Mouse (Mus musculus) neural tube, embryonic 15.5 days (tissue): Measurements from ENCODE around the gene Gm7982. TPM values are rescaled to one million over a fixed set of nuclear protein-coding genes. Genes with fewer than 3 reads are reported as not detected.
"Not testable (repeated sequence)": the region's sequence is repeated elsewhere in the genome, so short reads cannot be mapped to it uniquely, and the experiment has no call there.

Experiments used
- ATAC-seq: fragments of 200-750 bp; cut with Nextera tagmentation; 2 replicates; pipeline ENCODE4 v1.8.0; 2017; ENCODE audit warnings: mild to moderate bottlenecking, moderate TSS enrichment, moderate library complexity; ENCODE audit not compliant: low FRiP score
- H3K27ac ChIP-seq: fragments of 300-500 bp; sonication (generic); replicated peaks from 2 replicates; pipeline ENCODE4 v1.5.1; 2015; ENCODE audit warnings: mild to moderate bottlenecking, inconsistent platforms
- H3K27me3 ChIP-seq: fragments of 300-500 bp; sonication (generic); replicated peaks from 2 replicates; pipeline ENCODE4 v1.6.1; 2015; ENCODE audit warnings: inconsistent platforms
- H3K36me3 ChIP-seq: fragments of 300-500 bp; sonication (generic); 2 replicates; pipeline ENCODE4 v1.6.1; 2015; ENCODE audit warnings: inconsistent platforms
- H3K4me1 ChIP-seq: fragments of 300-500 bp; sonication (generic); 2 replicates; pipeline ENCODE4 v1.6.1; 2015; ENCODE audit warnings: inconsistent platforms
- H3K4me2 ChIP-seq: fragments of 300-500 bp; sonication (generic); 2 replicates; pipeline ENCODE4 v1.6.1; 2015; ENCODE audit warnings: inconsistent platforms, mild to moderate bottlenecking, moderate library complexity
- H3K4me3 ChIP-seq: fragments of 300-500 bp; sonication (generic); replicated peaks from 2 replicates; pipeline ENCODE4 v1.5.1; 2015; ENCODE audit warnings: mild to moderate bottlenecking, inconsistent platforms
- H3K9ac ChIP-seq: fragments of 300-500 bp; sonication (generic); replicated peaks from 2 replicates; pipeline ENCODE4 v1.6.1; 2015; ENCODE audit warnings: mild to moderate bottlenecking, inconsistent platforms
- H3K9me3 ChIP-seq: fragments of 300-500 bp; sonication (generic); replicated peaks from 2 replicates; pipeline ENCODE4 v1.6.1; 2016; ENCODE audit warnings: inconsistent platforms
- WGBS: fragments of 180-500 bp; shearing (Covaris S2); methylation state at CpG from one replicate; pipeline ENCODE4 v1.1.7; 2015; ENCODE audit warnings: mixed read lengths; 5-methylcytosine and 5-hydroxymethylcytosine counted together
- polyA plus RNA-seq: library from polyadenylated mRNA; unstranded; fragments of >200 nt; fragmentation: Nextera tagmentation; extraction: Ambion mirVana; gene quantifications from 2 replicates; pipeline ENCODE4 v1.2.1, GENCODE M21; 2015

Gene Gm7982
- polyA plus RNA-seq = not detected in 2 replicates

DNA sequence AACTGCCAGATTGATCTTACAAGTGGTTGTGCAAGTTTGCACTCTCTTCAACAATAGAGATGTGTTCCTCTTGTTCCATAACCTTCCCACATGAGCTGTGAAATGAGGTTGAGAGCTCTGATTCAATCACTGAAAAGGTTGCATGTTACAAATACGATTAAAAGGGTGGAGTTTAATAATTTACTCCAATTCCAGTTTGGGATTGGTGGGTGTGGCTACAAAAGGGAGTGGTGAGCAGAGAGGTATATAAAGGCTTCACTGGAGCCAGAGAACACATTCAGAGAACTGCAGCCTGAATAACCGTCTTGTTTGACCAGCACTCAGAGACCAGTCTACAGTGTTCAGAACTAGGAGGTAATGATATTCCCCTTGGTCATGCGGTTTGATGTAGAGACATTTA, at the start of gene Gm7982:
Gene Gm7982 (plus strand): TSS at position 301 of the 400 bp plus-strand sequence.
- not testable (repeated sequence) for H3K9me3 ChIP-seq, H3K27ac ChIP-seq, H3K36me3 ChIP-seq, ATAC-seq, H3K4me3 ChIP-seq, H3K4me1 ChIP-seq, H3K4me2 ChIP-seq, H3K27me3 ChIP-seq, H3K9ac ChIP-seq
- WGBS = no CpG with 5 or more reads among the region's 3 CpGs

DNA sequence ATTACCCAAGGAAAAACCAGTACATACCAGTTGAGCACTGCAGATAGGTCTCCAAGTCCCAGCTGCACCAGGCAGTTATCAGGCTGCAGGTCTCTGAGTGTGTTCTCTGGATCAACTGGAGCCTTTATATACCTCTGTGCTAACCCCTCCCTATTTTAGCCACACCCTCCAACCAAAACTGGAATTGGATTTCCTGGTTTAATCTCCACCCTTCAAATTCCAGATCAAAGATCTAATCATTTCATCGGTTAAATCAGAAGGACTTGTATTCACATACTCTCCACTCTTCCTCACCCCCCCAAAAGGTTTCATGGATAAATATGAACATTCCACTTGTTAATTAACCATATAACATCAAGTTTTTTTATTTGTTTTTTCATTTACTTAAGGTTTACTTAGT, 5.7 kb upstream of the Gm7982 start, which contains the start of gene Gm7978:
Gene Gm7978 (minus strand): TSS at position 101 of the 400 bp plus-strand sequence.
- not testable (repeated sequence) for H3K9ac ChIP-seq, H3K36me3 ChIP-seq, H3K27ac ChIP-seq, H3K9me3 ChIP-seq, H3K4me3 ChIP-seq, H3K27me3 ChIP-seq, H3K4me2 ChIP-seq, ATAC-seq, H3K4me1 ChIP-seq
- WGBS = no CpG with 5 or more reads among the region's 1 CpGs

DNA sequence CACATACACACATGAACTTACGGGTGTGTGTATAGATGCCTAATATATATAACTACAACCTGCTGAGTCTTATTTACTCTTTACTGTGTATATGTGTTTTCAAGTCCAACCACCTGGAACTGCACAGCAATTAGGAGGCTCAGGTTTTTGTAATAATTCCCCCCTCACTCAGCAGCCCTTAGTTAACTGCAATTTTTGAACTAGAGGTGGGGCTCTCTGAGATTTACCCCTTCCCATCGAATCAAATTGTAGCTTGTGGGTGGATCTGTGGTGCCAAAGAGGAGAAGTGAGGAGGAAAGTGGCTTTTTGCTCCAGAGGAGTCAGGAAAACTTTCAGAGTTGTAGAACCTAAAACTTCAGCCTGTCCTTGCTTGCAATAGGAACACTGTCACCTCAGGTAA, 33.9 kb downstream of the Gm7982 start, which contains the start of gene E330014E10Rik:
Gene E330014E10Rik (plus strand): TSS at position 301 of the 400 bp plus-strand sequence.
- H3K4me1 ChIP-seq, ATAC-seq, H3K27ac ChIP-seq, H3K9me3 ChIP-seq, H3K36me3 ChIP-seq, H3K27me3 ChIP-seq, H3K4me3 ChIP-seq, H3K9ac ChIP-seq, H3K4me2 ChIP-seq: not testable (repeated sequence)
- no CpG with 5 or more reads among the region's 2 CpGs for WGBS

Other genes with a start within 250 kb of the Gm7982 start
- not detected in 2 replicates for gene Gm3286, start 231.3 kb upstream of the Gm7982 start, polyA plus RNA-seq
- not detected in 2 replicates for gene Gm7971, start 147.1 kb upstream of the Gm7982 start, polyA plus RNA-seq
- gene Gm7978, start 5.8 kb upstream of the Gm7982 start, polyA plus RNA-seq = not detected in 2 replicates
- not detected in 2 replicates for gene E330014E10Rik, start 34.0 kb downstream of the Gm7982 start, polyA plus RNA-seq
- 0.44 and 2.6 TPM in 2 replicates for gene Cxcl13, start 214.9 kb downstream of the Gm7982 start, polyA plus RNA-seq